Mouse (Mus musculus): ENCODE results near the gene Smim24. TPM values are rescaled to one million over a fixed set of nuclear protein-coding genes. Genes with fewer than 3 reads are reported as not detected.
A peak's percentile ranks its signal among the peaks of the same experiment; 100 is the strongest.

The Smim24 gene
- polyA plus RNA-seq, 1 experiment: 1.9 TPM

- Histone ChIP-seq H3K4me1 (ENCODE audit: control insufficient read depth, insufficient read depth, insufficient read length, low read length) (peaks cover 25% of the 10 kb centered on the region), H3K4me3 (ENCODE audit: insufficient read depth, low read depth, low read length) (peak overlapping the region; percentile 87), H3K27ac (replicated peaks; ENCODE audit: low read depth, low read length) (peak overlapping the region; percentile 47)
These were observed 34.0 kb downstream of the Smim24 start for GRCm38 (mm10) chr10:81426897-81427296.

GRCm38 (mm10) chr10:81427327-81427726 is 34.5 kb downstream of the Smim24 start:
- H3K4me3 ChIP-seq (ENCODE audit: insufficient read depth, low read depth, low read length): peak overlapping the region; percentile 87
- H3K4me1 ChIP-seq (ENCODE audit: control insufficient read depth, insufficient read depth, insufficient read length, low read length): peaks cover 21% of the 10 kb centered on the region
- peak overlapping the region; percentile 36 for H3K27ac ChIP-seq (replicated peaks; ENCODE audit: low read depth, low read length)

- Histone ChIP-seq H3K27ac (replicated peaks; ENCODE audit: low read depth, low read length) (no peak overlapping the region), H3K4me3 (ENCODE audit: insufficient read depth, low read depth, low read length) (no peak overlapping the region), H3K4me1 (ENCODE audit: control insufficient read depth, insufficient read depth, insufficient read length, low read length) (peaks cover 16% of the 10 kb centered on the region)
These were observed 35.1 kb downstream of the Smim24 start for GRCm38 (mm10) chr10:81427804-81428506.

- no peak overlapping the region for H3K27ac ChIP-seq (replicated peaks; ENCODE audit: low read depth, low read length)
- H3K4me1 ChIP-seq (ENCODE audit: control insufficient read depth, insufficient read depth, insufficient read length, low read length): peaks cover 19% of the 10 kb centered on the region
These were observed 35.6 kb downstream of the Smim24 start for GRCm38 (mm10) chr10:81428507-81428870.

GRCm38 (mm10) chr10:81429092-81429491 is 36.2 kb downstream of the Smim24 start:
- Histone ChIP-seq H3K4me3 (ENCODE audit: insufficient read depth, low read depth, low read length) (no peak overlapping the region; the same call in 1 of the 2 replicates), H3K27ac (replicated peaks; ENCODE audit: low read depth, low read length) (no peak overlapping the region), H3K4me1 (ENCODE audit: control insufficient read depth, insufficient read depth, insufficient read length, low read length) (peaks cover 19% of the 10 kb centered on the region)

More at GRCm38 (mm10) chr10:81428507-81428870, 35.6 kb downstream of the Smim24 start:
- H3K4me3 ChIP-seq (ENCODE audit: insufficient read depth, low read depth, low read length): no peak overlapping the region

- peaks cover 16% of the 10 kb centered on the region for H3K4me1 ChIP-seq (ENCODE audit: control insufficient read depth, insufficient read depth, insufficient read length, low read length)
These were observed 36.8 kb downstream of the Smim24 start for GRCm38 (mm10) chr10:81429605-81430061.

GRCm38 (mm10) chr10:81430141-81430830 is 37.4 kb downstream of the Smim24 start:
- Histone ChIP-seq H3K27ac (replicated peaks; ENCODE audit: low read depth, low read length) (peak overlapping the region; percentile 91), H3K4me3 (ENCODE audit: insufficient read depth, low read depth, low read length) (peak overlapping the region; percentile 85), H3K4me1 (ENCODE audit: control insufficient read depth, insufficient read depth, insufficient read length, low read length) (peaks cover 16% of the 10 kb centered on the region)

More at GRCm38 (mm10) chr10:81429605-81430061, 36.8 kb downstream of the Smim24 start:
- Histone ChIP-seq H3K27ac (replicated peaks; ENCODE audit: low read depth, low read length) (peak overlapping the region; percentile 91), H3K4me3 (ENCODE audit: insufficient read depth, low read depth, low read length) (peak overlapping the region; percentile 85)

GRCm38 (mm10) chr10:81430831-81431525 is 38.1 kb downstream of the Smim24 start:
- peak overlapping the region; percentile 74; the same call in 1 of the 2 replicates for H3K27ac ChIP-seq (replicated peaks; ENCODE audit: low read depth, low read length)
- H3K4me1 ChIP-seq (ENCODE audit: control insufficient read depth, insufficient read depth, insufficient read length, low read length): peaks cover 19% of the 10 kb centered on the region
- H3K4me3 ChIP-seq (ENCODE audit: insufficient read depth, low read depth, low read length): peak overlapping the region; percentile 85

- Histone ChIP-seq H3K4me3 (ENCODE audit: insufficient read depth, low read depth, low read length) (peak overlapping the region; percentile 85), H3K4me1 (ENCODE audit: control insufficient read depth, insufficient read depth, insufficient read length, low read length) (peaks cover 20% of the 10 kb centered on the region)
These were observed 38.8 kb downstream of the Smim24 start for GRCm38 (mm10) chr10:81431526-81432168.

GRCm38 (mm10) chr10:81432169-81432867 is 39.5 kb downstream of the Smim24 start:
- peaks cover 19% of the 10 kb centered on the region for H3K4me1 ChIP-seq (ENCODE audit: control insufficient read depth, insufficient read depth, insufficient read length, low read length)

More at GRCm38 (mm10) chr10:81431526-81432168, 38.8 kb downstream of the Smim24 start:
- peak overlapping the region; percentile 19; the same call in 1 of the 2 replicates for H3K27ac ChIP-seq (replicated peaks; ENCODE audit: low read depth, low read length)

GRCm38 (mm10) chr10:81432868-81433262 is 40.0 kb downstream of the Smim24 start:
- peak overlapping the region; percentile 46 for H3K4me3 ChIP-seq (ENCODE audit: insufficient read depth, low read depth, low read length)

More at GRCm38 (mm10) chr10:81432169-81432867, 39.5 kb downstream of the Smim24 start:
- Histone ChIP-seq H3K27ac (replicated peaks; ENCODE audit: low read depth, low read length) (no peak overlapping the region), H3K4me3 (ENCODE audit: insufficient read depth, low read depth, low read length) (peak overlapping the region; percentile 21; the same call in 1 of the 2 replicates)

GRCm38 (mm10) chr10:81433541-81434289 is 40.9 kb downstream of the Smim24 start:
- Histone ChIP-seq H3K4me3 (ENCODE audit: insufficient read depth, low read depth, low read length) (peak overlapping the region; percentile 46), H3K27ac (replicated peaks; ENCODE audit: low read depth, low read length) (peak overlapping the region; percentile 73), H3K4me1 (ENCODE audit: control insufficient read depth, insufficient read depth, insufficient read length, low read length) (peaks cover 16% of the 10 kb centered on the region)

More at GRCm38 (mm10) chr10:81432868-81433262, 40.0 kb downstream of the Smim24 start:
- Histone ChIP-seq H3K4me1 (ENCODE audit: control insufficient read depth, insufficient read depth, insufficient read length, low read length) (peaks cover 16% of the 10 kb centered on the region), H3K27ac (replicated peaks; ENCODE audit: low read depth, low read length) (peak overlapping the region; percentile 70)

- Histone ChIP-seq H3K4me3 (ENCODE audit: insufficient read depth, low read depth, low read length) (no peak overlapping the region), H3K27ac (replicated peaks; ENCODE audit: low read depth, low read length) (peak overlapping the region; percentile 73), H3K4me1 (ENCODE audit: control insufficient read depth, insufficient read depth, insufficient read length, low read length) (peaks cover 14% of the 10 kb centered on the region)
These were observed 41.8 kb downstream of the Smim24 start for GRCm38 (mm10) chr10:81434361-81435263.

All from brown adipose tissue, adult 24 weeks (tissue).